Mouse (Mus musculus): ENCODE results near the gene Cdk11b. TPM values are rescaled to one million over a fixed set of nuclear protein-coding genes. Genes with fewer than 3 reads are reported as not detected.

Gene Cdk11b
- polyA plus RNA-seq, 1 experiment from 2014 or later: 20.3 TPM

- H3K27me3 ChIP-seq (ENCODE audit: control insufficient read depth, insufficient read depth, low read depth, low read length): peaks cover 41% of the 10 kb centered on the region
- 0 out of 2 replicates have a peak, but pooled peaks have one; percentile 9 for ATAC-seq (ENCODE audit: low read depth)
- peak overlapping the region; percentile 40; the same call in 1 of the 2 replicates for H3K9ac ChIP-seq (ENCODE audit: low read depth, low read length)
- H3K4me1 ChIP-seq (ENCODE audit: control insufficient read depth, low read depth, low read length): no peaks in the 10 kb centered on the region; the same call in none of the 2 replicates
- no peak overlapping the region for H3K27ac ChIP-seq (ENCODE audit: low read length)
- no peaks in the 10 kb centered on the region for H3K9me3 ChIP-seq (replicated peaks; ENCODE audit: control insufficient read depth, low read length)
- peak overlapping the region; percentile 76 for H3K4me2 ChIP-seq (ENCODE audit: low read depth, low read length)
- WGBS (ENCODE audit: insufficient replicate concordance): 2% methylated on average over 92 of the region's 92 CpGs
- peak overlapping the region; percentile 61 for H3K4me3 ChIP-seq (ENCODE audit: low read depth, low read length)
- no peaks in the 10 kb centered on the region for H3K36me3 ChIP-seq (ENCODE audit: control insufficient read depth, insufficient read depth)
These were observed 70.1 kb downstream of the Cdk11b start for GRCm38 (mm10) chr4:155694482-155695401.

- Histone ChIP-seq H3K4me2 (ENCODE audit: low read depth, low read length) (no peak overlapping the region), H3K27me3 (ENCODE audit: control insufficient read depth, insufficient read depth, low read depth, low read length) (peaks cover 41% of the 10 kb centered on the region), H3K36me3 (ENCODE audit: control insufficient read depth, insufficient read depth) (no peaks in the 10 kb centered on the region), H3K9ac (ENCODE audit: low read depth, low read length) (no peak overlapping the region), H3K4me3 (ENCODE audit: low read depth, low read length) (no peak overlapping the region), H3K27ac (ENCODE audit: low read length) (no peak overlapping the region), H3K9me3 (replicated peaks; ENCODE audit: control insufficient read depth, low read length) (no peaks in the 10 kb centered on the region), H3K4me1 (ENCODE audit: control insufficient read depth, low read depth, low read length) (no peaks in the 10 kb centered on the region; the same call in none of the 2 replicates)
- no peak for ATAC-seq (ENCODE audit: low read depth)
- WGBS (ENCODE audit: insufficient replicate concordance): 63% methylated on average over 4 of the region's 4 CpGs
These were observed 70.9 kb downstream of the Cdk11b start for GRCm38 (mm10) chr4:155695531-155696062.

- no peak overlapping the region for H3K4me2 ChIP-seq (ENCODE audit: low read depth, low read length)
- WGBS (ENCODE audit: insufficient replicate concordance): 48% methylated on average over 16 of the region's 16 CpGs
- no peak overlapping the region for H3K4me3 ChIP-seq (ENCODE audit: low read depth, low read length)
- peaks cover 39% of the 10 kb centered on the region for H3K27me3 ChIP-seq (ENCODE audit: control insufficient read depth, insufficient read depth, low read depth, low read length)
- H3K9me3 ChIP-seq (replicated peaks; ENCODE audit: control insufficient read depth, low read length): no peaks in the 10 kb centered on the region
- ATAC-seq (ENCODE audit: low read depth): no peak
- H3K36me3 ChIP-seq (ENCODE audit: control insufficient read depth, insufficient read depth): no peaks in the 10 kb centered on the region
- H3K27ac ChIP-seq (ENCODE audit: low read length): no peak overlapping the region
- no peak overlapping the region for H3K9ac ChIP-seq (ENCODE audit: low read depth, low read length)
- H3K4me1 ChIP-seq (ENCODE audit: control insufficient read depth, low read depth, low read length): no peaks in the 10 kb centered on the region; the same call in none of the 2 replicates
These were observed 71.9 kb downstream of the Cdk11b start for GRCm38 (mm10) chr4:155696261-155697255.

Other genes with a start within 250 kb of the Cdk11b start
- 0.09 TPM in 1 of 2 replicates, not detected in the other for gene Gabrd, start 226.7 kb upstream of the Cdk11b start, polyA plus RNA-seq (2015; fragmentation: Nextera tagmentation; extraction: Ambion mirVana)
- gene Cfap74, start 215.7 kb upstream of the Cdk11b start, polyA plus RNA-seq (2015; fragmentation: Nextera tagmentation; extraction: Ambion mirVana): 0.11 and 0.12 TPM in 2 replicates
- gene Tmem52, start 155.7 kb upstream of the Cdk11b start, polyA plus RNA-seq (2015; fragmentation: Nextera tagmentation; extraction: Ambion mirVana): 0.33 and 0.64 TPM in 2 replicates
- 77.3 and 85.9 TPM in 2 replicates for gene Gnb1, start 133.5 kb upstream of the Cdk11b start, polyA plus RNA-seq (2015; fragmentation: Nextera tagmentation; extraction: Ambion mirVana)
- 42.9 and 45.3 TPM in 2 replicates for gene Nadk, start 62.5 kb upstream of the Cdk11b start, polyA plus RNA-seq (2015; fragmentation: Nextera tagmentation; extraction: Ambion mirVana)
- 5.6 and 6.4 TPM in 2 replicates for gene Slc35e2, start 23.4 kb upstream of the Cdk11b start, polyA plus RNA-seq (2015; fragmentation: Nextera tagmentation; extraction: Ambion mirVana)
- gene Gm10563, start 20.6 kb downstream of the Cdk11b start, polyA plus RNA-seq (2015; fragmentation: Nextera tagmentation; extraction: Ambion mirVana): not detected in 2 replicates
- gene Mmp23, start 28.5 kb downstream of the Cdk11b start, polyA plus RNA-seq (2015; fragmentation: Nextera tagmentation; extraction: Ambion mirVana): 4.1 and 4.9 TPM in 2 replicates
- gene Mib2, start 44.3 kb downstream of the Cdk11b start, polyA plus RNA-seq (2015; fragmentation: Nextera tagmentation; extraction: Ambion mirVana): 4.4 and 6.3 TPM in 2 replicates
- gene Fndc10, start 69.5 kb downstream of the Cdk11b start, polyA plus RNA-seq (2015; fragmentation: Nextera tagmentation; extraction: Ambion mirVana): 0.04 and 0.08 TPM in 2 replicates
- gene Ssu72, start 79.9 kb downstream of the Cdk11b start, polyA plus RNA-seq (2015; fragmentation: Nextera tagmentation; extraction: Ambion mirVana): 44.5 and 48.3 TPM in 2 replicates
- gene Tmem240, start 109.9 kb downstream of the Cdk11b start, polyA plus RNA-seq (2015; fragmentation: Nextera tagmentation; extraction: Ambion mirVana): 0.13 TPM in 1 of 2 replicates, not detected in the other
- gene Atad3a, start 136.2 kb downstream of the Cdk11b start, polyA plus RNA-seq (2015; fragmentation: Nextera tagmentation; extraction: Ambion mirVana): 43.7 and 49.5 TPM in 2 replicates
- gene Vwa1, start 149.8 kb downstream of the Cdk11b start, polyA plus RNA-seq (2015; fragmentation: Nextera tagmentation; extraction: Ambion mirVana): 0.28 and 0.34 TPM in 2 replicates
- gene Tmem88b, start 161.0 kb downstream of the Cdk11b start, polyA plus RNA-seq (2015; fragmentation: Nextera tagmentation; extraction: Ambion mirVana): 0.12 and 0.19 TPM in 2 replicates
- 0.08 TPM in 1 of 2 replicates, not detected in the other for gene Ankrd65, start 165.6 kb downstream of the Cdk11b start, polyA plus RNA-seq (2015; fragmentation: Nextera tagmentation; extraction: Ambion mirVana)
- 115 and 133 TPM in 2 replicates for gene Mrpl20, start 178.0 kb downstream of the Cdk11b start, polyA plus RNA-seq (2015; fragmentation: Nextera tagmentation; extraction: Ambion mirVana)
- 69.7 and 79.8 TPM in 2 replicates for gene Ccnl2, start 187.6 kb downstream of the Cdk11b start, polyA plus RNA-seq (2015; fragmentation: Nextera tagmentation; extraction: Ambion mirVana)
- gene Aurkaip1, start 206.4 kb downstream of the Cdk11b start, polyA plus RNA-seq (2015; fragmentation: Nextera tagmentation; extraction: Ambion mirVana): 91.8 and 99.9 TPM in 2 replicates
- 8.2 and 10.2 TPM in 2 replicates for gene Mxra8, start 214.8 kb downstream of the Cdk11b start, polyA plus RNA-seq (2015; fragmentation: Nextera tagmentation; extraction: Ambion mirVana)
- 1.9 TPM in 2 replicates for gene Dvl1, start 222.5 kb downstream of the Cdk11b start, polyA plus RNA-seq (2015; fragmentation: Nextera tagmentation; extraction: Ambion mirVana)
- gene Tas1r3, start 238.5 kb downstream of the Cdk11b start, polyA plus RNA-seq (2015; fragmentation: Nextera tagmentation; extraction: Ambion mirVana): 0.11 and 0.14 TPM in 2 replicates
- 7.1 and 8.4 TPM in 2 replicates for gene Cptp, start 244.6 kb downstream of the Cdk11b start, polyA plus RNA-seq (2015; fragmentation: Nextera tagmentation; extraction: Ambion mirVana)
- 31.8 and 33.1 TPM in 2 replicates for gene Ints11, start 244.7 kb downstream of the Cdk11b start, polyA plus RNA-seq (2015; fragmentation: Nextera tagmentation; extraction: Ambion mirVana)